Mouse (Mus musculus): ENCODE data around the gene Hnrnpdl.

DNA sequence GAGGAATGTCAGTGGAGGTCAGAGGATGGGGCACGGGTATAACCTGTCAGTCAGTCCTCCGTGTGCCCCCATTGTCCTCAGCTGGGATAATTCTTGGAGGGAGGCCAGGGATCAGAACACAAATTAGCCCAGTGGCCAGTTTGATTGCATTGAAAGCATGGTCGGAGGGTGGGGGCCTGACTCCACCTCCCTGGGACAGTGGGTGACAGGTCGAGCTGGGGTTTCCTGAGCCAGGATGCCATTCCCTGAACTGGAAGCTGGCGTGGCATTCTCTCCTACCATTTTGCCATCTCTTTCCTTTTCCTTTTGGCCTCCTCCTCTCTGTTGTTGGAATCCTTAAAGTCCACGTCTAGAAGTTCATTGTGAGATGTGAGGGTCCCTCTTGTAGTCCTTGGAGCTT lies 33.6 kb downstream of the Hnrnpdl start:
- TF ChIP-seq UBTF (IDR thresholded peaks at IDR 0.05; ENCODE audit: borderline replicate concordance, insufficient read depth, low read depth, low read length) (no peak), CTCF (IDR thresholded peaks at IDR 0.05 in 2 of 3, conservative IDR thresholded peaks at IDR 0.05 in 1 of 3; ENCODE audit: control insufficient read depth in 1 of 3, insufficient read depth in 1 of 3, low read depth in 2 of 3, low read length in 3 of 3, poor library complexity in 1 of 3, severe bottlenecking in 1 of 3) (no peak), POLR2A (IDR thresholded peaks at IDR 0.05; ENCODE audit: control insufficient read depth in 1 of 2, insufficient read depth in 1 of 2, low read depth in 1 of 2, low read length in 2 of 2, poor library complexity in 1 of 2) (no peak), BHLHE40 (IDR thresholded peaks at IDR 0.05; ENCODE audit: borderline replicate concordance, low read depth, low read length) (no peak), MAX (IDR thresholded peaks at IDR 0.05; ENCODE audit: low read length) (no peak), POLR2AphosphoS2 (IDR thresholded peaks at IDR 0.05; ENCODE audit: low read length) (no peak), TCF12 (IDR thresholded peaks at IDR 0.05; ENCODE audit: low read depth, low read length) (no peak)
